Mouse (Mus musculus) layer of hippocampus, adult 8-10 months (tissue): ENCODE measurements around the gene Wdr74. TPM values are rescaled to one million over a fixed set of nuclear protein-coding genes. Genes with fewer than 3 reads are reported as not detected.

ENCODE experiments used
- microRNA-seq, 2 experiments: library from miRNA; unstranded; fragments of <30 nt; microRNA quantifications; one replicate each; pipeline ENCODE4 v1.2.0; 2022
- total RNA-seq, 4 experiments: library from RNA; stranded (reverse); gene quantifications; 2 replicates each; pipeline ENCODE4 v1.2.4; 2022

The Wdr74 gene
- total RNA-seq, 4 experiments from 2014 or later: 44.0 to 45.3 (median 44.3) TPM

Small RNA genes within 50 kb of the gene (microRNA-seq; reads per million reads assigned to microRNA genes)
- 0 reads per million in 2 experiments for gene Mir6992

Other genes starting within 250 kb of the Wdr74 start
- gene Slc22a8, start 144.6 kb upstream of the Wdr74 start, total RNA-seq: 10 to 100 TPM; 10.6 to 12.2 (median 11.5) TPM
- 1 to 10 TPM; 3.5 to 4.4 (median 4.1) TPM for gene Slc22a6, start 117.8 kb upstream of the Wdr74 start, total RNA-seq
- 100 to 1,000 TPM; 160 to 164 (median 161) TPM for gene Chrm1, start 72.0 kb upstream of the Wdr74 start, total RNA-seq
- gene Slc3a2, start 12.5 kb upstream of the Wdr74 start, total RNA-seq: 100 to 1,000 TPM; 157 to 169 (median 162) TPM
- gene 1700092M07Rik, start 4.9 kb downstream of the Wdr74 start, total RNA-seq: 1 to 10 TPM in 3 of 4 experiments, not detected in 1; 2.0 to 3.3 (median 2.4) TPM
- 10 to 100 TPM; 65.3 to 91.2 (median 76.1) TPM for gene Stx5a, start 5.6 kb downstream of the Wdr74 start, total RNA-seq
- 100 to 1,000 TPM in 2 of 4 experiments, 10 to 100 TPM in 2; 80.5 to 120 (median 102) TPM for gene Nxf1, start 21.2 kb downstream of the Wdr74 start, total RNA-seq
- gene Tmem223, start 35.2 kb downstream of the Wdr74 start, total RNA-seq: 10 to 100 TPM; 61.3 to 77.8 (median 72.8) TPM
- 10 to 100 TPM; 10.1 to 17.5 (median 13.1) TPM for gene Tmem179b, start 38.6 kb downstream of the Wdr74 start, total RNA-seq
- 10 to 100 TPM; 14.7 to 20.1 (median 18.2) TPM for gene Taf6l, start 50.6 kb downstream of the Wdr74 start, total RNA-seq
- gene Polr2g, start 62.8 kb downstream of the Wdr74 start, total RNA-seq: 100 to 1,000 TPM; 101 to 122 (median 109) TPM
- gene Zbtb3, start 66.7 kb downstream of the Wdr74 start, total RNA-seq: 1 to 10 TPM; 5.2 to 7.9 (median 5.4) TPM
- 10 to 100 TPM; 36.4 to 45.1 (median 40.1) TPM for gene Ttc9c, start 83.5 kb downstream of the Wdr74 start, total RNA-seq
- 100 to 1,000 TPM; 113 to 126 (median 120) TPM for gene Hnrnpul2, start 84.2 kb downstream of the Wdr74 start, total RNA-seq
- gene AC129217.1, start 93.9 kb downstream of the Wdr74 start, total RNA-seq: not detected
- gene Bscl2, start 101.6 kb downstream of the Wdr74 start, total RNA-seq: 100 to 1,000 TPM in 3 of 4 experiments, 10 to 100 TPM in 1; 98.1 to 115 (median 106) TPM
- 100 to 1,000 TPM; 125 to 148 (median 143) TPM for gene Gng3, start 103.4 kb downstream of the Wdr74 start, total RNA-seq
- gene Lrrn4cl, start 114.9 kb downstream of the Wdr74 start, total RNA-seq: under 1 TPM; 0.45 to 0.74 (median 0.55) TPM
- gene Ubxn1, start 135.7 kb downstream of the Wdr74 start, total RNA-seq: 100 to 1,000 TPM in 2 of 4 experiments, 10 to 100 TPM in 2; 87.8 to 123 (median 106) TPM
- 10 to 100 TPM; 23.4 to 37.2 (median 29.5) TPM for gene Uqcc3, start 145.1 kb downstream of the Wdr74 start, total RNA-seq
- 10 to 100 TPM in 1 of 4 experiments, 1 to 10 TPM in 3; 4.9 to 10.4 (median 6.0) TPM for gene Lbhd1, start 147.9 kb downstream of the Wdr74 start, total RNA-seq
- gene Gm49403, start 148.1 kb downstream of the Wdr74 start, total RNA-seq: not detected
- gene 1810009A15Rik, start 153.0 kb downstream of the Wdr74 start, total RNA-seq: 10 to 100 TPM; 22.7 to 32.0 (median 26.5) TPM
- 1 to 10 TPM in 2 of 4 experiments, not detected in 2; 1.4 to 1.8 TPM for gene Gm49416, start 153.1 kb downstream of the Wdr74 start, total RNA-seq
- gene Ints5, start 157.2 kb downstream of the Wdr74 start, total RNA-seq: 10 to 100 TPM; 24.0 to 26.1 (median 24.4) TPM
- gene Ganab, start 162.2 kb downstream of the Wdr74 start, total RNA-seq: 100 to 1,000 TPM; 109 to 125 (median 119) TPM
- 100 to 1,000 TPM; 161 to 167 (median 162) TPM for gene B3gat3, start 184.5 kb downstream of the Wdr74 start, total RNA-seq
- gene Rom1, start 193.5 kb downstream of the Wdr74 start, total RNA-seq: 1 to 10 TPM; 5.0 to 8.6 (median 6.4) TPM
- gene Eml3, start 193.7 kb downstream of the Wdr74 start, total RNA-seq: 10 to 100 TPM; 14.1 to 17.4 (median 15.3) TPM
- 10 to 100 TPM; 53.7 to 66.5 (median 56.2) TPM for gene Mta2, start 206.0 kb downstream of the Wdr74 start, total RNA-seq
- 10 to 100 TPM; 21.5 to 22.2 (median 21.9) TPM for gene Tut1, start 218.0 kb downstream of the Wdr74 start, total RNA-seq
- 100 to 1,000 TPM; 223 to 248 (median 236) TPM for gene Eef1g, start 231.2 kb downstream of the Wdr74 start, total RNA-seq